Mouse (Mus musculus): Measurements from ENCODE around the gene Nanp. TPM values are rescaled to one million over a fixed set of nuclear protein-coding genes. Genes with fewer than 3 reads are reported as not detected.
A peak's percentile ranks its signal among the peaks of the same experiment; 100 is the strongest.

The Nanp gene
- polyA plus RNA-seq, 1 experiment from 2014 or later, result 36.2 TPM

DNA sequence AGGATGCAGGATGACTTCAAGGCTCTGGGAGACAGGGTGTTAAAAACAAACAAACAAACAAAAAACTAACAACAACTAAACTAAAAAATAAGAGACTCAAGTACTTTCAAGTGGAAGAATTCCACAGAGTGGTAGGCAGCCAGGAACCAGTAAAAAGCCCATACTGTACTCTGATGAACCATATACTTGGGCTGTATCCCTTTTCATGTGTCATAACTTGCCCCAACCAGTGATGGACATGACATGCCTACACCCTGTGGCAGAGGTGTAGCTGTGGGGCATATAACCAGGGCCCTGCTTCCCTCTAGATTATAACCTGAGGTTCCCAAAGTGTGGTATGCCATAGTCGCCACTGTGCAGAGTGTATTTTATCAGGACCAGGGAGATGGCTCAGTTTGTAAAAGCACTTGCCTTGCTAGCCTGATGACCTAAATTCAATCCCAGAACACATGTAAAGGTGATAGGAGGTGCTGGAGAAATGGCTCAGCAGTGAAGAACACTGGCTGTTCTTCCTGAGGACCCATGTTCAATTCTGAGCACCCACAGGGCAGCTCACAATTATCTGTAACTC lies 29.6 kb downstream of the Nanp start:
- H3K4me2 ChIP-seq (replicated peaks), result peak overlapping the region; percentile 89
- H3K9me3 ChIP-seq (replicated peaks), result no peaks in the 10 kb centered on the region
- peak; percentile 75 for ATAC-seq (ENCODE audit: low FRiP score)
- H3K9ac ChIP-seq, result peak overlapping the region; percentile 76; the same call in 1 of the 2 replicates
- H3K27me3 ChIP-seq, result no peaks in the 10 kb centered on the region
- H3K36me3 ChIP-seq, result no peaks in the 10 kb centered on the region
- peak overlapping the region; percentile 72 for H3K4me3 ChIP-seq
- peaks cover 14% of the 10 kb centered on the region for H3K4me1 ChIP-seq
- WGBS, result 85% methylated on average over 1 of the region's 1 CpGs
- H3K27ac ChIP-seq, result 0 out of 2 replicates have a peak overlapping the region, but pooled peaks have one; percentile 76

DNA sequence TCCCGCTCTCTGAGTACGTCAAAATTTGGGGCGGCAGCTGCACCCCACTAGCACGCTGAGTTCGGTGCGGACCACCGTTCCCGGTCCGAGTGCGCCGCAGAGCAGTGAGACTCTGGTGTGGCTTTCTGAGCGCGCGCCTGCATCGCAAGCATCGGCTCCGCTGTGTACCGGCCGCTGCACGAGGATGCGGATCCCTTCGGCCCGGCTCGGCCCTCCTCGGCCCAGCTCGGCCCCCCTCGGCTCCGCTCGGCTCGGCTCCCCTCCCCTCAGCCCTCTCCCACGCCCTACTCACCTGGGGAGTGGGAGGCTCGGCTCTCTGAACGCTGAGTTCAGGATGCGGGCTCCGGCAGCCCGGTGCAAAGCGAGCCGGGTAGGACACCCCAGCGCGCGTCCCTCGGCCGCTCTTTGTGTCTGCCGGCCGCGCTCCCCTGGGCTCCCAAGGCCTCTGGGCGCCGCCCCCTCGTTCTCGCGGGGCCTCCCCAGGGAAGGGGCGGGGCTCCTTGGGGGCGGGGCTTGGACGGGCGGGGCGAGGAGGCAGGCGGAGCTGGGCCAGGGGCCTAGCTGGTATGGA lies 30.2 kb downstream of the Nanp start:
- Histone ChIP-seq H3K4me2 (replicated peaks) (peak overlapping the region; percentile 89), H3K9me3 (replicated peaks) (no peaks in the 10 kb centered on the region), H3K36me3 (no peaks in the 10 kb centered on the region), H3K27ac (peak overlapping the region; percentile 76), H3K4me3 (peak overlapping the region; percentile 72), H3K4me1 (peaks cover 14% of the 10 kb centered on the region), H3K9ac (peak overlapping the region; percentile 76), H3K27me3 (no peaks in the 10 kb centered on the region)
- ATAC-seq (ENCODE audit: low FRiP score), result peak; percentile 96
- under 1% methylated on average over 52 of the region's 57 CpGs for WGBS

DNA sequence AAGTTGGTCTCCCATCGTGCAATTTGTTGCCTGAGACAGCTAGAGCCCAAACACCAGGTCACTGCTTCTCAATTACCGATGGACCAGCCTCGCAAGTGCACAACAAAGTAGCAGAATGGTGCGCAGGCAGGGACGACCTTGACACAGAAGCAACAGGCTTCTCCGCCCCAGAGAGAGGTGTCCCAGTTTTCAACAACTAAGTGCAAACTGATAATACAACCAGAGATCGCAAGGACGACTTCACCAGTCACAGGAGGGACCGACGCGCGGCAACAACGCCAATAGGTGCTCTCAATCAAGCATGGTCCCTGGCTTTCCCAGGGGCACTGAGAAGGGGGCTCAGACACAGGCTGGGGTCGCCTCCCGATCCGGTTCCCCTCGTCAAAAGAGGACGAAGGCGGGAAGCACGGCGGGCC lies 30.7 kb downstream of the Nanp start:
- no peak overlapping the region for H3K27ac ChIP-seq

DNA sequence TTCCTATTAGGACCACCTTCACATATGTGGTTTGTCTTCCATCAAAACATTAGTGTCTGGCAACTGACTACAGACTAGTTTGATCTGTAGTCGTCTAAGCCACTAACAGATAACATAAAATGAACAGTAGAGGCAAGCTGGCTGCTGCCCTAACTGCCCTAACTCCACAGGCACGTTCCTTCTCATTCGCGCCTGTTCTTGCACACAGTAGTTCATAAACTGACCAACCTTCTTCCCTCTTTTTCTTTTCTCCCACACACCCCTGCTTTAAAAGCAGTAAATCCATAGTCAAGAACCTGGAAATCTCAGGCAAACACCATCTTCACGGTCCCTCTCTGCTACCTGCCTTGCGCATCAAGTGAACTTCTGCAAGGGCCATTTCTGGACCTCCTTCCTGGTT lies 31.2 kb downstream of the Nanp start:
- Histone ChIP-seq H3K4me1 (peaks cover 14% of the 10 kb centered on the region), H3K27ac (no peak overlapping the region), H3K27me3 (no peaks in the 10 kb centered on the region), H3K36me3 (no peaks in the 10 kb centered on the region), H3K4me3 (peak overlapping the region; percentile 72), H3K9ac (peak overlapping the region; percentile 76), H3K9me3 (replicated peaks) (no peaks in the 10 kb centered on the region), H3K4me2 (replicated peaks) (peak overlapping the region; percentile 89)
- WGBS, result 52% methylated on average over 6 of the region's 6 CpGs
- ATAC-seq (ENCODE audit: low FRiP score), result no peak

More for the DNA sequence above, 30.7 kb downstream of the Nanp start:
- WGBS, result 0% methylated on average over 21 of the region's 21 CpGs
- H3K4me3 ChIP-seq, result peak overlapping the region; percentile 72
- peaks cover 14% of the 10 kb centered on the region for H3K4me1 ChIP-seq
- peak; percentile 53 for ATAC-seq (ENCODE audit: low FRiP score)
- peak overlapping the region; percentile 89 for H3K4me2 ChIP-seq (replicated peaks)
- no peaks in the 10 kb centered on the region for H3K27me3 ChIP-seq
- no peaks in the 10 kb centered on the region for H3K36me3 ChIP-seq
- H3K9ac ChIP-seq, result peak overlapping the region; percentile 76
- H3K9me3 ChIP-seq (replicated peaks), result no peaks in the 10 kb centered on the region

DNA sequence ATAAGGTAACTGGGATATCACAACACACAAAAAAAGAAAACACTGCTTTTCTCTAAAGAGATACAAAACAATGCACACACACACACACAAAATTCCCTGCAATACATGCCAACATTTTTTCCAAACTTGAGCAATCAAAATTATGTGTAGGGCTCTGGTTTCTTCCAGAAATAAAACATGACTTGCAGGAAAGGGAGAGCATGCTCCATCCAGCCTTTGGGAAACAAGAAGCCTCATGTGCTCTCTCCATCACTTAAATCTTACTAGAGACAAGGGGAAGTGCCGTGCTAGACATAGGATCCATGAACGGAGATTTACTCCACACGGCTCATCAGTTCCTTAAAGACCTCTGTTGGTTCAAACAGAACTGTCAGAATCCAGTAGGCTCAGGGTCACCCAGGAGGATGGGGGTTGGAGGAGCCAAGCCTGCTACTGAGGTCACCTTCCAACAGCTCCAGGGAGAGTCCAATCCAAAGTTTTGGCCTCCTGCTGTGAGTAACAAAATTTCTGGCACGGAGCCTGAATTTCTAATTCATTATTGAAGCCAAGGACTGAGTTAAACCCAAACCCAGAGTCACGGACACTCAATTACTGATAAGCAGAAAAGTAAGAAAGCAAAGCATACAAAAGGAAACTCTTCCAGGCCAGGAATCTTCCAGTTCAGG lies 32.8 kb downstream of the Nanp start:
- Histone ChIP-seq H3K9me3 (replicated peaks) (no peaks in the 10 kb centered on the region), H3K4me2 (replicated peaks) (no peak overlapping the region)

DNA sequence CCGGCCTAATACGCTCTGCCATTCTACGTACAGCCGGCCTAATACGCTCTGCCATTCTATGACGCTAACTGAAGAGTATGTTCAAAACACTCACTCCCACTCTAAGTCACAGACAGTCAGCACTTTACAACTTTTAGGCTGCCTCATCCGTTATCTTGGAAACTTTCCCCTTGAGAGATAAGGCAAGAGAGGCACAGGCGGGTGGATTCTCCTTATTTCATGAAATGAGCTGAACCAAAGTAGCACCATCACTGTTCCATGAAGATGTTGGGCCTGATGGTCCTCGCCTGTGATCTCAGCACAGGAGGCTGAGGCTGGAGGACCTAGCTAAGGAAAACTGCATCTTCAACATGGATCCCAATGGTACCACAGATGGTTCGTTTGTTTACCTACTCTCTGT lies 34.8 kb downstream of the Nanp start:
- ATAC-seq (ENCODE audit: low FRiP score), result no peak
- Histone ChIP-seq H3K4me2 (replicated peaks) (no peak overlapping the region), H3K9ac (no peak overlapping the region), H3K9me3 (replicated peaks) (no peaks in the 10 kb centered on the region), H3K27me3 (no peaks in the 10 kb centered on the region), H3K27ac (no peak overlapping the region), H3K4me3 (no peak overlapping the region), H3K36me3 (no peaks in the 10 kb centered on the region), H3K4me1 (peaks cover 11% of the 10 kb centered on the region)
- WGBS, result 94% methylated on average over 10 of the region's 10 CpGs

More for the DNA sequence above, 32.8 kb downstream of the Nanp start:
- peaks cover 14% of the 10 kb centered on the region for H3K4me1 ChIP-seq
- no peak overlapping the region for H3K27ac ChIP-seq
- no peaks in the 10 kb centered on the region for H3K27me3 ChIP-seq
- ATAC-seq (ENCODE audit: low FRiP score), result no peak
- H3K36me3 ChIP-seq, result no peaks in the 10 kb centered on the region
- WGBS, result 71% methylated on average over 5 of the region's 5 CpGs
- H3K9ac ChIP-seq, result no peak overlapping the region
- H3K4me3 ChIP-seq, result no peak overlapping the region

DNA sequence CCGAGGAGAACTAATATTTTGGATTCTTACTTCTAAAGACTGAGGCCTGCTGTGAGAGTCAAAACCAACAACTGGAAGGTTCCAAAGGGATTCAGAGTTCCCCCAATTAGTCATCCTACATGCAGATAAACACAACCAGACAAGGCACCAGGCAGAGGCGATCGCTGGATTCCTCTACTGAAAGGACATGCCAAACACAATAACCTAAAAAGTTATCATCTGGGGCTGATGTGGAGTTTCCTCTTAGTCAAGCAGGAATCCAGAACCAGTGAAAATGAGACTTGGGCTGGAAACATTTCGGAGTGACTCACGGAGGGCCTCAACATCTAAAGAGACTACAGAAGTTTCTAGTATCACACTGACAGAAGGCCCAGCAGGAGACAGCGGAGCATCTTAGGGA lies 35.4 kb downstream of the Nanp start:
- H3K36me3 ChIP-seq, result no peaks in the 10 kb centered on the region
- no peak for ATAC-seq (ENCODE audit: low FRiP score)
- no peak overlapping the region for H3K4me2 ChIP-seq (replicated peaks)
- 79% methylated on average over 6 of the region's 6 CpGs for WGBS
- H3K27ac ChIP-seq, result no peak overlapping the region
- H3K4me1 ChIP-seq, result peaks cover 15% of the 10 kb centered on the region
- no peak overlapping the region for H3K4me3 ChIP-seq
- H3K9me3 ChIP-seq (replicated peaks), result no peaks in the 10 kb centered on the region
- H3K9ac ChIP-seq, result no peak overlapping the region
- no peaks in the 10 kb centered on the region for H3K27me3 ChIP-seq

DNA sequence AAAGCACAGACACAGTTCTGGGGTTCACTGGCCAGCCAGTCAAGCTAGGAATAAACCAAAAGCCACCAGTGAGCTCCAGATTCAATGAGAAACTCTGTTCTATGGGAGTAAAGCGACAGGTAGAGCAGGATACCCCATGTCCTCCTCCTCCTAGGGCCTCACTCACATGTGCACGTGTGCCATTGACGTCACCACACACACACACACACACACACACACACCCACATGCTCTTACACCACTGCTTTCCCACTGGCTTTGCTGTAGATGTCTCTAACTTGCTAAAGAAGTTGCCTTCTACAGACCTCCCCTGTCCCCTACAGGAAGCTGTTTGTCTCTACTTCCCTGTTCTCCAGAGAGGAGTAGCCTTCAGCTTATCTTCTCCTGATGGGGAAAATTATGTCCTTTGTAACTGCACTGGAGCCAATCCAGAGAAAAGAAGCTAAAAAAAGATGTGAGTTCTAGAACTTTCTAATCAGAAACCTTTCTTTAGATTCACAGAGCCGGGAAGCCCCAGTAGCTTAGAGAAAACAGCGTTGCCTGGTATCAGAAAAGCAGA lies 37.5 kb downstream of the Nanp start:
- Histone ChIP-seq H3K4me1 (peaks cover 10% of the 10 kb centered on the region; the same call in 1 of the 2 replicates), H3K36me3 (no peaks in the 10 kb centered on the region), H3K9ac (no peak overlapping the region), H3K27me3 (no peaks in the 10 kb centered on the region), H3K9me3 (replicated peaks) (no peaks in the 10 kb centered on the region), H3K27ac (no peak overlapping the region), H3K4me2 (replicated peaks) (no peak overlapping the region), H3K4me3 (no peak overlapping the region)
- ATAC-seq (ENCODE audit: low FRiP score), result no peak
- 85% methylated on average over 5 of the region's 5 CpGs for WGBS

DNA sequence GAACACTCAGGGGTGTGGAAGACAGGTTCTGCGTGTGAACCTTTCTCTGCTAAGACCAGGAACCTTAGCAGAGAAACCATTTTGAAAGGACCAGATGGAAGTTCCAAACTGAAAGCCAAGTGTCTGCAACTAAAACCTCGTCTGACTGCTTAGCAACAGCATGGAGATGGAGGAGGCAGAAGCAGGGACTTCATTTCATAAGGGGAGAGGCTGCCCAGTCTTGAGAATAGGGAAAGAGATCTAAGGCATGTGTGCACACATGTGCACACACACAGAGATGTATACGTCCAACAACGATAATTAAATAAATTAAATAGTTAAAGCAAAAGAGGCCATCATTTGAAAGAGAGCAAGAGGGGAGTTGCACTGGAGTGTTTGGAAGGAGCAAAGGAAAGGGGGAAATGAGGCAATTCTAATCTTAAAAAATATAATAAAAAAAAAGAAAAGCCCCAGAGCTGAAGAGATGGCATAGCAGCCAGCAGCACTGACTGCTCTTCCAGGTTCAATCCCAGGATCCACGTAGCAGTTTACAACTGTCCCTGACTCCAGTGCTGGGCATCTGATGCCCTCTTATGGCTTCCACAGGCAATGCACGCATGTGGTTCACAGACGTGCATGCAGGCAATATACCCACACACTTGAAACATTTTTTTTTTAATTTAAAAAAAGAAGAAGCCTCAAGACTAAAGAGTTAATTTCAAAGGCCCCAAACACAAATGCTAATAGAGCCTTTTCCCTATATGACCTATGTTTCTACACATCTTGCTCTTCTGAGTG lies 38.6 kb downstream of the Nanp start:
- Histone ChIP-seq H3K9ac (no peak overlapping the region), H3K36me3 (no peaks in the 10 kb centered on the region), H3K27me3 (no peaks in the 10 kb centered on the region), H3K4me1 (peaks cover 10% of the 10 kb centered on the region; the same call in 1 of the 2 replicates), H3K4me2 (replicated peaks) (no peak overlapping the region), H3K9me3 (replicated peaks) (no peaks in the 10 kb centered on the region), H3K4me3 (no peak overlapping the region), H3K27ac (no peak overlapping the region)
- ATAC-seq (ENCODE audit: low FRiP score), result peak; percentile 78
- WGBS, result 46% methylated on average over 7 of the region's 7 CpGs

DNA sequence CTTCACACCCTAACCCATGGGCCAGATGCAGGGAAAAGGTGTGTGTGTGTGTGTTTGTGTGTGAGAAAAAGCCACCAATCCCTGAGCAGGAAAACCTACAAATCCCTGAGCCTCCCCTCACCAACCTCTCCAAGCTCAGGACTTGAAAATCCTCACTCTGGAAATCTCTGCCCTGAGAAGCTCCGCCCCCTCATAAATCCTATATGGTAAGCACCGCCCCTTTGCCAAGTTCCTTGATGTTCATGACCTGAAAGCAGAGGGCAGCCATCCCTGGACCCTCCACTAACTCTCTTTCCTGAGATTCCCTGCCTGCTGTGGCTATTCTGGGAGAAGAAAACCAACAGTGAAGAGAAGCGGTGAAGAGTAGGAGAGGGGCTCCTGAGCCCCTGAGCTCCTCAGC lies 40.2 kb downstream of the Nanp start:
- Histone ChIP-seq H3K27ac (no peak overlapping the region), H3K4me2 (replicated peaks) (no peak overlapping the region), H3K36me3 (no peaks in the 10 kb centered on the region), H3K4me3 (no peak overlapping the region), H3K27me3 (no peaks in the 10 kb centered on the region), H3K4me1 (peaks cover 10% of the 10 kb centered on the region; the same call in 1 of the 2 replicates), H3K9me3 (replicated peaks) (no peaks in the 10 kb centered on the region), H3K9ac (no peak overlapping the region)
- WGBS, result 63% methylated on average over 3 of the region's 3 CpGs
- ATAC-seq (ENCODE audit: low FRiP score), result no peak

DNA sequence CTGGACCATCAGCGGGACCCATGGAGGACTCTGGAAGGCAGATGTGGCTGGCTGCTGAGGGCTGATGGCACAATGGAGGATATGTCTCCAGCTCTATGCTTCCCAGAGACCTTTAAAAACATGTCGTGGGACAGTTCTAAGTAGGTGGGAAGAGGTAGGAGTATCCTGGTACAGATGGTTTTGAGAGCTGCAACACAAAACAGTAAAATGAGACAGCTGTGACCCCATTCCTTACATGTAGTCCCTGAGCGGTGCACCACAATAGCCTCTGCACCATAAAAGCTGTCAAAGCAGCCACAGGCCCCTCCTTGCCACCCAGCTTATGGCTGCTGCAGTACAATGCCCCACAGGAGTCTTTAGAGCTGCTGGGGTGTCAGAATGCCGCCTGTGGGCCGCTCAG lies 41.6 kb downstream of the Nanp start:
- H3K4me3 ChIP-seq, result no peak overlapping the region
- peaks cover 10% of the 10 kb centered on the region; the same call in 1 of the 2 replicates for H3K4me1 ChIP-seq
- H3K9me3 ChIP-seq (replicated peaks), result no peaks in the 10 kb centered on the region
- H3K27me3 ChIP-seq, result no peaks in the 10 kb centered on the region
- ATAC-seq (ENCODE audit: low FRiP score), result no peak
- H3K4me2 ChIP-seq (replicated peaks), result no peak overlapping the region
- no peak overlapping the region for H3K27ac ChIP-seq
- H3K9ac ChIP-seq, result no peak overlapping the region
- no peaks in the 10 kb centered on the region for H3K36me3 ChIP-seq
- 69% methylated on average over 5 of the region's 5 CpGs for WGBS

DNA sequence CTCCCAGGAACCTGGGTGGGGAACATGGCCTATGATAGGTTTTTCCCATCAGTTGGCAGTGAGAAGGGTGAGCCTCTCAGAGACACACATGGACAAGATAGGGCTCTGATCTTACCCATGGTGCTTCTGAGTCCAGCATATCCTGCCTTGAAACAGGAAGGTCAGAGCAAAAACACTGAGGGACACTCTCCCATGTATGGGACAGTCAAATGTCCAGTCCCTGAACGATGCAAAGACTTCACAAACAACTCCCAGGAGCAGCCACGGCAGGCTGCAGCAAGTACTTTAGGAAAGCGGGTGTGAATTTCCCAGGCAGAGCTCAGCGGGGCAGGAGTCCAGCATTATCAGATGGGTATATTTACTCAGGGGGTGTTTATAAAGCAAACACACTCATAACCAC lies 43.9 kb downstream of the Nanp start:
- H3K27me3 ChIP-seq, result no peaks in the 10 kb centered on the region
- no peak for ATAC-seq (ENCODE audit: low FRiP score)
- no peaks in the 10 kb centered on the region for H3K9me3 ChIP-seq (replicated peaks)
- H3K4me1 ChIP-seq, result peaks cover 10% of the 10 kb centered on the region; the same call in 1 of the 2 replicates
- H3K27ac ChIP-seq, result no peak overlapping the region
- H3K4me2 ChIP-seq (replicated peaks), result no peak overlapping the region
- no peak overlapping the region for H3K9ac ChIP-seq
- H3K4me3 ChIP-seq, result no peak overlapping the region
- 84% methylated on average over 4 of the region's 4 CpGs for WGBS
- no peaks in the 10 kb centered on the region for H3K36me3 ChIP-seq
